Comparison of ENCODE assay signal across 8 mouse cellular contexts in the genomic region with DNA sequence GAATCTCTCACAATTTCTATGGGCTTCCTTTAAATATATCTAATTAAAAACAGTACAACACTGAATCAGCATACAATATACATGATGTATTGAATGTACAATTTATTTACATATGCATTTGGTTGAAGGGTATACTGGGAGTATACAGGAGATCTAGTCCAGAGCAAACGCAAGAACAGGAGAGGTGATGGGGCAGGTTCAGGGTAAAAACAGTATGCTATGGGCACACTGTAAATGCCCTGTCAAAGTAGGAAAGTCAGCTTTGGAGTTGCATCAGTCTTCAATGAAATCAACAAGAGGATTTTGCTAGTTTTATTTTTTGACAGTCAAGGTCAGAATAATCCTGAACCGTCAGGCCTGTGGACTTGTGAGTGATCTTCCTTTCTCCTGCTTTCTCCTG. TPM values are rescaled to one million over a fixed set of nuclear protein-coding genes. Genes with fewer than 3 reads are reported as not detected.
DNase-seq lines count a peak whose midpoint lies in the region; ATAC-seq and TF ChIP-seq lines count a peak whose summit lies in the region.

No protein-coding gene starts in this region.

- no peaks in the 10 kb centered on the region for H3K27me3 ChIP-seq in CH12.LX (replicated peaks)
- H3K27me3 ChIP-seq in forebrain, embryonic 16.5 days (replicated peaks; ENCODE audit: control insufficient read depth, insufficient read depth, low read length): no peaks in the 10 kb centered on the region

- H3K9ac ChIP-seq in CH12.LX (ENCODE audit: insufficient read depth, low read depth): peak overlapping the region; percentile 42
- peak overlapping the region; percentile 65 for H3K9ac ChIP-seq in forebrain, embryonic 16.5 days (replicated peaks; ENCODE audit: low read depth, low read length)

- TF ChIP-seq RAD21 in CH12.LX (IDR thresholded peaks at IDR 0.05; ENCODE audit: low read depth, low read length): no peak

- TF ChIP-seq CTCF in CH12.LX (conservative IDR thresholded peaks at IDR 0.05 in 1 of 2, IDR thresholded peaks at IDR 0.05 in 1 of 2; ENCODE audit: low read depth in 2 of 2, low read length in 2 of 2): no peak

- TF ChIP-seq POLR2A in CH12.LX (IDR thresholded peaks at IDR 0.05; ENCODE audit: low read depth, low read length): no peak

- no peaks in the 10 kb centered on the region for H3K36me3 ChIP-seq in CH12.LX (replicated peaks in 1 of 2; ENCODE audit: control insufficient read depth in 1 of 2, insufficient read depth in 1 of 2, low read length in 1 of 2)
- H3K36me3 ChIP-seq in forebrain, embryonic 16.5 days (ENCODE audit: control insufficient read depth, insufficient read depth): no peaks in the 10 kb centered on the region
- H3K36me3 ChIP-seq in macrophage (ENCODE audit: inconsistent target): no peaks in the 10 kb centered on the region

- H3K27ac ChIP-seq in CH12.LX (ENCODE audit: insufficient read depth, low read depth) (peak overlapping the region; percentile 52; the same call in 1 of the 2 replicates), macrophage (peak overlapping the region; percentile 91)
- no peak overlapping the region for H3K27ac ChIP-seq in forebrain, embryonic 16.5 days (ENCODE audit: low read length)

- no peak for DNase-seq in frontal cortex, postnatal 36 days (ENCODE audit: low spot score in 2 of 2)
- DNase-seq in CH12.LX (ENCODE audit: extremely low read depth): no peak
- no peak for DNase-seq in adrenal gland, adult 18-20 months (ENCODE audit: low spot score in 2 of 2)
- no peak for DNase-seq in right cerebral cortex, postnatal 10 days (ENCODE audit: low spot score in 2 of 2)
- no peak for DNase-seq in urinary bladder, adult 18-20 months (ENCODE audit: low spot score in 2 of 2)

- H3K4me3 ChIP-seq in CH12.LX (replicated peaks in 1 of 3; ENCODE audit: low read depth in 2 of 3, low read length in 2 of 3, poor library complexity in 1 of 3): peak overlapping the region; percentile 63 to 88 (median 71)
- peak overlapping the region; percentile 66 for H3K4me3 ChIP-seq in forebrain, embryonic 16.5 days (replicated peaks; ENCODE audit: low read length)
- peak overlapping the region; percentile 60 for H3K4me3 ChIP-seq in macrophage (ENCODE audit: inconsistent target)

- H3K4me2 ChIP-seq in CH12.LX (ENCODE audit: insufficient read depth, low read depth, poor library complexity, severe bottlenecking): peak overlapping the region; percentile 37; the same call in 1 of the 2 replicates
- H3K4me2 ChIP-seq in forebrain, embryonic 16.5 days (ENCODE audit: low read length): peak overlapping the region; percentile 63

- H3K79me2 ChIP-seq in CH12.LX (replicated peaks; ENCODE audit: control insufficient read depth, extremely low read depth, insufficient read depth, poor library complexity, severe bottlenecking) (peaks cover 11% of the 10 kb centered on the region), macrophage (ENCODE audit: inconsistent target) (peaks cover 5% of the 10 kb centered on the region; the same call in 1 of the 2 replicates)

- peak; percentile 10; the same call in 1 of the 2 replicates for ATAC-seq in frontal cortex, adult (ENCODE audit: low TSS enrichment)
- ATAC-seq in forebrain, embryonic 16.5 days: no peak; the same call in 1 of the 2 replicates

- H3K9me3 ChIP-seq in CH12.LX (replicated peaks; ENCODE audit: low read length): no peaks in the 10 kb centered on the region
- H3K9me3 ChIP-seq in forebrain, embryonic 16.5 days (ENCODE audit: control insufficient read depth, low read length): no peaks in the 10 kb centered on the region

- peaks cover 3 to 33% of the 10 kb centered on the region in 2 experiments for H3K4me1 ChIP-seq in CH12.LX (ENCODE audit: control insufficient read depth in 1 of 2, insufficient read depth in 2 of 2)
- peaks cover 4% of the 10 kb centered on the region; the same call in 1 of the 2 replicates for H3K4me1 ChIP-seq in forebrain, embryonic 16.5 days (replicated peaks; ENCODE audit: control insufficient read depth, insufficient read depth, low read length)

- 60% methylated on average over 2 of the region's 2 CpGs for WGBS in forebrain, embryonic 16.5 days
- 95% methylated on average over 2 of the region's 2 CpGs for WGBS in macrophage (ENCODE audit: missing documents)

- dilution Hi-C loops in CH12.LX (cut with MboI; ENCODE audit: extremely low pct_ligation_motif_present, extremely low pct_unique_long_range_greater_than_20kb, low sequenced_read_pairs): no loop called here

- in situ Hi-C loops in CH12.LX (cut with MboI; ENCODE audit: low pct_ligation_motif_present, low pct_unique_long_range_greater_than_20kb, low sequenced_read_pairs): no loop called here

- no peak for TF ChIP-seq EP300 in CH12.LX (IDR thresholded peaks at IDR 0.05; ENCODE audit: low read length)

TF ChIP-seq in CH12.LX, 34 proteins besides CTCF, POLR2A, EP300 and RAD21:
- TF ChIP-seq PAX5 (IDR thresholded peaks at IDR 0.05; ENCODE audit: low read length) (no peak), HCFC1 (IDR thresholded peaks at IDR 0.05; ENCODE audit: low read depth, low read length) (no peak), JUN (IDR thresholded peaks at IDR 0.05; ENCODE audit: insufficient read depth, low read depth, low read length) (no peak), ELF1 (IDR thresholded peaks at IDR 0.05; ENCODE audit: low read depth, low read length) (no peak), UBTF (IDR thresholded peaks at IDR 0.05; ENCODE audit: low read depth, low read length) (no peak), CHD2 (IDR thresholded peaks at IDR 0.05; ENCODE audit: low read length) (no peak), RCOR1 (conservative IDR thresholded peaks at IDR 0.05; ENCODE audit: low read depth, low read length) (no peak), CHD1 (IDR thresholded peaks at IDR 0.05; ENCODE audit: low read depth, low read length) (no peak), MEF2A (IDR thresholded peaks at IDR 0.05; ENCODE audit: borderline replicate concordance, low read depth, low read length) (no peak), ZNF384 (IDR thresholded peaks at IDR 0.05; ENCODE audit: low read depth, low read length) (no peak), ZKSCAN1 (IDR thresholded peaks at IDR 0.05; ENCODE audit: borderline replicate concordance, low read depth, low read length) (no peak), USF1 (IDR thresholded peaks at IDR 0.05; ENCODE audit: low read depth, low read length) (no peak)

RNA-seq across cellular contexts. Expression of a gene that starts 0.7 kb away (rescaled TPM):
- total RNA-seq in CH12.LX (2012; rRNA removed): 35.3 and 36.3 TPM in 2 replicates
- 70.3 and 71.9 TPM in 2 replicates for total RNA-seq in CH12.LX (2014; rRNA removed)
- 44.5 and 45.6 TPM in 2 replicates for polyA plus RNA-seq in CH12.LX (2012; ENCODE audit: insufficient read length, low read depth)
- 13.8 and 14.6 TPM in 2 replicates for polyA plus RNA-seq in forebrain, embryonic 16.5 days (2015; fragmentation: Nextera tagmentation; extraction: Ambion mirVana)
- 10 to 100 TPM in 16 of 26 experiments, 1 to 10 TPM in 10; 3.5 to 33.7 (median 11.5) TPM for total RNA-seq in macrophage (2018; cell fraction: chromatin; rRNA removed)
- 1 to 10 TPM; 3.7 to 7.6 (median 5.3) TPM for total RNA-seq in macrophage (2018; cell fraction: cytosol; rRNA removed)
- total RNA-seq in macrophage (2018; cell fraction: nucleus; rRNA removed): 10 to 100 TPM in 6 of 26 experiments, 1 to 10 TPM in 20; 2.8 to 12.5 (median 5.2) TPM
- 3.9 to 9.7 TPM (median 5.5 TPM) in 3 replicates for polyA plus RNA-seq in macrophage (2018)
- total RNA-seq in adrenal gland, adult 18-20 months (2021): 10 to 100 TPM; 10.5 to 12.8 TPM
